Mouse (Mus musculus) liver, adult 2 months (tissue): Measurements from ENCODE around the gene Iqsec2. TPM values are rescaled to one million over a fixed set of nuclear protein-coding genes. Genes with fewer than 3 reads are reported as not detected.
"Not testable (repeated sequence)": the region's sequence is repeated elsewhere in the genome, so short reads cannot be mapped to it uniquely, and the experiment has no call there.

Source experiments
- DNase-seq: peaks from one replicate; pipeline ENCODE4 v3.0.0-alpha.2; 2011; ENCODE audit warnings: low read depth, low spot score; ENCODE audit errors: extremely low read depth
- H3K27ac ChIP-seq: fragments of 200-500 bp; replicated peaks from 2 replicates; pipeline ENCODE4 v1.5.1; 2012; ENCODE audit warnings: low read depth, mild to moderate bottlenecking, control low read depth, inconsistent platforms, low read length; ENCODE audit not compliant: insufficient read depth
- H3K27me3 ChIP-seq: fragments of 200-500 bp; 2 replicates; pipeline ENCODE4 v1.6.1; 2012; ENCODE audit warnings: mild to moderate bottlenecking, moderate library complexity, low read length, inconsistent platforms; ENCODE audit not compliant: control insufficient read depth, insufficient read depth
- H3K36me3 ChIP-seq: fragments of 200-500 bp; 2 replicates; pipeline ENCODE4 v1.6.1; 2012; ENCODE audit warnings: low read length, inconsistent platforms; ENCODE audit not compliant: control insufficient read depth, insufficient read depth
- H3K4me1 ChIP-seq: fragments of 200-500 bp; 2 replicates; pipeline ENCODE4 v1.6.1; 2011; ENCODE audit warnings: low read length; ENCODE audit not compliant: control insufficient read depth, insufficient read depth
- H3K4me3 ChIP-seq: fragments of 200-500 bp; 2 replicates; pipeline ENCODE4 v1.5.1; 2011; ENCODE audit warnings: low read depth, mild to moderate bottlenecking, control low read depth, low read length, moderate library complexity; ENCODE audit not compliant: insufficient read depth
- H3K79me2 ChIP-seq: fragments of 200-500 bp; 2 replicates; pipeline ENCODE4 v1.6.1; 2012; ENCODE audit warnings: inconsistent platforms, mild to moderate bottlenecking, low read length, moderate library complexity; ENCODE audit not compliant: control insufficient read depth, insufficient read depth
- H3K9ac ChIP-seq: fragments of 200-500 bp; 2 replicates; pipeline ENCODE4 v1.6.1; 2012; ENCODE audit warnings: low read depth, mild to moderate bottlenecking, control low read depth, inconsistent platforms, low read length
- CTCF ChIP-seq: fragments of 200-500 bp; IDR thresholded peaks from 2 replicates; pipeline ENCODE4 v1.5.1; 2011; ENCODE audit warnings: low read depth, low read length, control low read depth
- POLR2A ChIP-seq: fragments of 200-500 bp; IDR thresholded peaks from 2 replicates; pipeline ENCODE4 v1.6.1; 2011; ENCODE audit warnings: low read length, control low read depth; ENCODE audit not compliant: insufficient read depth; ENCODE audit errors: extremely low read depth
- WGBS: fragments of 180-500 bp; shearing (Covaris S2); methylation state at CpG from one replicate; pipeline ENCODE4 v1.1.7; 2018; 5-methylcytosine and 5-hydroxymethylcytosine counted together
- polyA plus RNA-seq: library from polyadenylated mRNA; depleted of rRNA; stranded (reverse); fragments of >200 nt; gene quantifications from 2 replicates; pipeline ENCODE4 v1.2.3, GENCODE M21; 2012; rRNA removed
- total RNA-seq: library from RNA; depleted of rRNA; stranded (reverse); fragments of >200 nt; gene quantifications from 2 replicates; pipeline ENCODE4 v1.2.3, GENCODE M21; 2014; rRNA removed

Gene Iqsec2
- total and polyA plus RNA-seq, 2 experiments: 4.8 to 11.5 TPM

GRCm38 (mm10) chrX:152243140-152243539, 99.1 kb downstream of the Iqsec2 start:
- not testable (repeated sequence) for H3K4me3 ChIP-seq, H3K27ac ChIP-seq, H3K79me2 ChIP-seq, H3K9ac ChIP-seq, DNase-seq, H3K4me1 ChIP-seq, H3K27me3 ChIP-seq
- TF ChIP-seq CTCF: peak; percentile 20; the same call in 1 of the 2 replicates
- peaks cover 61% of the 10 kb centered on the region for H3K36me3 ChIP-seq
- 84% methylated on average over 6 of the region's 6 CpGs for WGBS

- no peak overlapping the region for H3K4me3 ChIP-seq
- H3K27ac ChIP-seq: no peak overlapping the region
- WGBS: 90% methylated on average over 2 of the region's 2 CpGs
- H3K36me3 ChIP-seq: peaks cover 65% of the 10 kb centered on the region
- H3K27me3 ChIP-seq: no peaks in the 10 kb centered on the region
- H3K4me1 ChIP-seq: no peaks in the 10 kb centered on the region
- H3K79me2 ChIP-seq: no peaks in the 10 kb centered on the region; the same call in 1 of the 2 replicates
- DNase-seq: no peak
- no peak for TF ChIP-seq POLR2A
- no peak for TF ChIP-seq CTCF
- H3K9ac ChIP-seq: no peak overlapping the region
Observed at GRCm38 (mm10) chrX:152244492-152245189, 100.6 kb downstream of the Iqsec2 start.

- Histone ChIP-seq H3K4me3 (no peak overlapping the region), H3K9ac (no peak overlapping the region), H3K4me1 (no peaks in the 10 kb centered on the region), H3K36me3 (peaks cover 49% of the 10 kb centered on the region), H3K79me2 (no peaks in the 10 kb centered on the region), H3K27me3 (no peaks in the 10 kb centered on the region), H3K27ac (no peak overlapping the region)
- no peak for DNase-seq
- 96% methylated on average over 11 of the region's 11 CpGs for WGBS
- no peak for TF ChIP-seq CTCF
- no peak for TF ChIP-seq POLR2A
Observed at GRCm38 (mm10) chrX:152271189-152271588, 127.1 kb downstream of the Iqsec2 start.

Other genes with a start within 250 kb of the Iqsec2 start
- gene Hsd17b10, start 142.4 kb upstream of the Iqsec2 start, total RNA-seq: 205 and 230 TPM in 2 replicates
- gene Hsd17b10, start 142.4 kb upstream of the Iqsec2 start, polyA plus RNA-seq: 118 and 151 TPM in 2 replicates
- 0.87 and 1.2 TPM in 2 replicates for gene Ribc1, start 128.0 kb upstream of the Iqsec2 start, total RNA-seq
- gene Ribc1, start 128.0 kb upstream of the Iqsec2 start, polyA plus RNA-seq: 0.43 and 0.68 TPM in 2 replicates
- 20.7 and 23.7 TPM in 2 replicates for gene Smc1a, start 127.8 kb upstream of the Iqsec2 start, total RNA-seq
- 6.6 and 10.9 TPM in 2 replicates for gene Smc1a, start 127.8 kb upstream of the Iqsec2 start, polyA plus RNA-seq
- gene Kdm5c, start 88.8 kb downstream of the Iqsec2 start, total RNA-seq: 22.1 and 25.2 TPM in 2 replicates
- gene Kdm5c, start 88.8 kb downstream of the Iqsec2 start, polyA plus RNA-seq: 49.0 and 65.5 TPM in 2 replicates
- gene Kantr, start 183.2 kb downstream of the Iqsec2 start, total RNA-seq: 0.74 and 1.2 TPM in 2 replicates
- gene Kantr, start 183.2 kb downstream of the Iqsec2 start, polyA plus RNA-seq: 1.7 and 1.8 TPM in 2 replicates
- 3.0 and 3.5 TPM in 2 replicates for gene Tspyl2, start 198.2 kb downstream of the Iqsec2 start, total RNA-seq
- gene Tspyl2, start 198.2 kb downstream of the Iqsec2 start, polyA plus RNA-seq: 4.6 and 9.3 TPM in 2 replicates
- not detected in 2 replicates for gene Gpr173, start 224.4 kb downstream of the Iqsec2 start, total RNA-seq
- 0.23 and 0.26 TPM in 2 replicates for gene Gpr173, start 224.4 kb downstream of the Iqsec2 start, polyA plus RNA-seq